Mouse (Mus musculus): Measurements from ENCODE around the gene Pld1.

Pld1 gene

GRCm38 (mm10) chr3:27938381-27939323, at the start of gene Pld1:
Gene Pld1, plus strand, starts transcription at chr3:27938695.
- peak; percentile 86 for DNase-seq (ENCODE audit: low spot score)

- no peak for DNase-seq (ENCODE audit: low spot score)
Measured at GRCm38 (mm10) chr3:27896318-27896892, 42.1 kb upstream of the Pld1 start, which contains the start of gene Tmem212. Gene Tmem212, minus strand, starts transcription at chr3:27896368.

- no peak for DNase-seq (ENCODE audit: low spot score)
Measured at GRCm38 (mm10) chr3:27898178-27898577, 40.3 kb upstream of the Pld1 start.

- peak; percentile 39 for DNase-seq (ENCODE audit: low spot score)
Measured at GRCm38 (mm10) chr3:27899012-27899726, 39.3 kb upstream of the Pld1 start.

GRCm38 (mm10) chr3:27901846-27902245, 36.6 kb upstream of the Pld1 start:
- no peak for DNase-seq (ENCODE audit: low spot score)

- DNase-seq (ENCODE audit: low spot score): peak; percentile 17
Measured at GRCm38 (mm10) chr3:27904659-27905330, 33.7 kb upstream of the Pld1 start.

GRCm38 (mm10) chr3:27906647-27907209, 31.8 kb upstream of the Pld1 start:
- DNase-seq (ENCODE audit: low spot score): no peak

GRCm38 (mm10) chr3:27907301-27907700, 31.2 kb upstream of the Pld1 start:
- no peak for DNase-seq (ENCODE audit: low spot score)

- no peak for DNase-seq (ENCODE audit: low spot score)
Measured at GRCm38 (mm10) chr3:27908316-27908715, 30.2 kb upstream of the Pld1 start.

- DNase-seq (ENCODE audit: low spot score): no peak
Measured at GRCm38 (mm10) chr3:27909016-27909415, 29.5 kb upstream of the Pld1 start.

GRCm38 (mm10) chr3:27918656-27919436, 19.6 kb upstream of the Pld1 start:
- DNase-seq (ENCODE audit: low spot score): no peak

- no peak for DNase-seq (ENCODE audit: low spot score)
Measured at GRCm38 (mm10) chr3:27921268-27922020, 17.1 kb upstream of the Pld1 start.

GRCm38 (mm10) chr3:27924037-27924436, 14.5 kb upstream of the Pld1 start:
- no peak for DNase-seq (ENCODE audit: low spot score)

GRCm38 (mm10) chr3:27929219-27929618, 9.3 kb upstream of the Pld1 start:
- DNase-seq (ENCODE audit: low spot score): no peak

GRCm38 (mm10) chr3:27932391-27932790, 6.1 kb upstream of the Pld1 start:
- no peak for DNase-seq (ENCODE audit: low spot score)

GRCm38 (mm10) chr3:27935644-27936043, 2.9 kb upstream of the Pld1 start:
- no peak for DNase-seq (ENCODE audit: low spot score)

GRCm38 (mm10) chr3:27936731-27937130, 1.8 kb upstream of the Pld1 start:
- DNase-seq (ENCODE audit: low spot score): no peak

- DNase-seq (ENCODE audit: low spot score): peak; percentile 12
Measured at GRCm38 (mm10) chr3:27937144-27938110, 1.1 kb upstream of the Pld1 start.

GRCm38 (mm10) chr3:27941634-27942033, 3.1 kb downstream of the Pld1 start:
- no peak for DNase-seq (ENCODE audit: low spot score)
